Mouse (Mus musculus): ENCODE measurements around the gene Xylt1.

The Xylt1 gene

GRCm38 (mm10) chr7:117380418-117381187 lies at the start of gene Xylt1:
Gene Xylt1, plus strand, starts transcription at chr7:117380979.
- in situ Hi-C loops (cut with MboI; ENCODE audit: unreplicated experiment in 2 of 2), result loop anchor here (5.0 kb wide), 3 partner anchors 107 to 232 kb away; no protein-coding TSS in a partner anchor

- in situ Hi-C loops (cut with MboI; ENCODE audit: unreplicated experiment in 2 of 2), result no loop called here
Measured at GRCm38 (mm10) chr7:117333936-117334335, 46.8 kb upstream of the Xylt1 start.

GRCm38 (mm10) chr7:117356316-117356715 lies 24.5 kb upstream of the Xylt1 start:
- in situ Hi-C loops (cut with MboI; ENCODE audit: unreplicated experiment in 2 of 2), result loop anchor here in 1 of 2 experiments (10.0 kb wide), 1 partner anchor 528 kb away; no protein-coding TSS in a partner anchor

GRCm38 (mm10) chr7:117357425-117358194 lies 23.2 kb upstream of the Xylt1 start:
- in situ Hi-C loops (cut with MboI; ENCODE audit: unreplicated experiment in 2 of 2), result loop anchor here in 1 of 2 experiments (10.0 kb wide), 1 partner anchor 527 kb away; no protein-coding TSS in a partner anchor

GRCm38 (mm10) chr7:117361281-117361680 lies 19.5 kb upstream of the Xylt1 start:
- in situ Hi-C loops (cut with MboI; ENCODE audit: unreplicated experiment in 2 of 2), result no loop called here

- in situ Hi-C loops (cut with MboI; ENCODE audit: unreplicated experiment in 2 of 2), result no loop called here
Measured at GRCm38 (mm10) chr7:117362493-117362892, 18.3 kb upstream of the Xylt1 start.

- in situ Hi-C loops (cut with MboI; ENCODE audit: unreplicated experiment in 2 of 2), result no loop called here
Measured at GRCm38 (mm10) chr7:117368647-117369289, 12.0 kb upstream of the Xylt1 start.

GRCm38 (mm10) chr7:117369290-117369941 lies 11.4 kb upstream of the Xylt1 start:
- in situ Hi-C loops (cut with MboI; ENCODE audit: unreplicated experiment in 2 of 2), result no loop called here

- in situ Hi-C loops (cut with MboI; ENCODE audit: unreplicated experiment in 2 of 2), result loop anchor here (5.0 to 10.0 kb wide), 7 partner anchors 111 to 736 kb away; no protein-coding TSS in a partner anchor
Measured at GRCm38 (mm10) chr7:117375886-117376309, 4.9 kb upstream of the Xylt1 start.

- in situ Hi-C loops (cut with MboI; ENCODE audit: unreplicated experiment in 2 of 2), result loop anchor here (5.0 to 10.0 kb wide), 7 partner anchors 110 to 735 kb away; no protein-coding TSS in a partner anchor
Measured at GRCm38 (mm10) chr7:117377138-117377537, 3.6 kb upstream of the Xylt1 start.

GRCm38 (mm10) chr7:117380036-117380417 lies 752 bp upstream of the Xylt1 start:
- in situ Hi-C loops (cut with MboI; ENCODE audit: unreplicated experiment in 2 of 2), result loop anchor here (5.0 kb wide), 3 partner anchors 107 to 232 kb away; no protein-coding TSS in a partner anchor

GRCm38 (mm10) chr7:117381188-117381981 lies 606 bp downstream of the Xylt1 start:
- in situ Hi-C loops (cut with MboI; ENCODE audit: unreplicated experiment in 2 of 2), result loop anchor here (5.0 kb wide), 3 partner anchors 106 to 231 kb away; no protein-coding TSS in a partner anchor

GRCm38 (mm10) chr7:117382006-117382405 lies 1.2 kb downstream of the Xylt1 start:
- in situ Hi-C loops (cut with MboI; ENCODE audit: unreplicated experiment in 2 of 2), result loop anchor here (5.0 kb wide), 3 partner anchors 105 to 230 kb away; no protein-coding TSS in a partner anchor

GRCm38 (mm10) chr7:117383147-117383940 lies 2.6 kb downstream of the Xylt1 start:
- in situ Hi-C loops (cut with MboI; ENCODE audit: unreplicated experiment in 2 of 2), result loop anchor here (5.0 kb wide), 3 partner anchors 104 to 229 kb away; no protein-coding TSS in a partner anchor

- in situ Hi-C loops (cut with MboI; ENCODE audit: unreplicated experiment in 2 of 2), result no loop called here
Measured at GRCm38 (mm10) chr7:117386376-117386775, 5.6 kb downstream of the Xylt1 start.

GRCm38 (mm10) chr7:117388284-117388988 lies 7.7 kb downstream of the Xylt1 start:
- in situ Hi-C loops (cut with MboI; ENCODE audit: unreplicated experiment in 2 of 2), result no loop called here

- in situ Hi-C loops (cut with MboI; ENCODE audit: unreplicated experiment in 2 of 2), result no loop called here
Measured at GRCm38 (mm10) chr7:117389048-117389447, 8.3 kb downstream of the Xylt1 start.

All from v-Abl transformed pro-B cells (cell line).